Mouse (Mus musculus): Measurements from ENCODE around the gene Immp2l.

DNA sequence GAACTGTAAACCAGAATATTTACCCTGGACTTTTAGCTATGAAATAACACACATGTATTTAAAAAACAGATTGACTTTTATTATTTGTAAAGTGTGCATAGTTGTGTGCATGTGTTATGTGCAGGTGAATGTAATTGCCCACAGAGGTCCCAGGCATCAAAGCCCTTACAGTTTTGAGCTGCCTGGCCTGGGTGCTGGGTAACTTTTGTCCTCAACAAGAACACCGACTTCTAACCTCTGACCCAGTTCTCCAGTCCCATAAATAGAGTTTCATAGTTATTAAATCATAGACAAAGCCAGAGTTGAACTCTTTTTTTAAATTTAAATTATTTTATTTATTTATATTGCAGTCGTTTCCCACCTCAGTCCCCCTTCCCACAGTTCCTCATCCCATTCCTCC is 67.4 kb downstream of the Immp2l start:
- TF ChIP-seq CTCF (IDR thresholded peaks at IDR 0.05; ENCODE audit: low read depth, low read length): no peak
- no peak for TF ChIP-seq POLR2AphosphoS5 (IDR thresholded peaks at IDR 0.05; ENCODE audit: insufficient replicate concordance, low read depth, low read length)
- no peak for TF ChIP-seq TAL1 (conservative IDR thresholded peaks at IDR 0.05; ENCODE audit: low read depth, low read length)
